14 mouse cellular contexts compared by ENCODE assay signal in the genomic region with DNA sequence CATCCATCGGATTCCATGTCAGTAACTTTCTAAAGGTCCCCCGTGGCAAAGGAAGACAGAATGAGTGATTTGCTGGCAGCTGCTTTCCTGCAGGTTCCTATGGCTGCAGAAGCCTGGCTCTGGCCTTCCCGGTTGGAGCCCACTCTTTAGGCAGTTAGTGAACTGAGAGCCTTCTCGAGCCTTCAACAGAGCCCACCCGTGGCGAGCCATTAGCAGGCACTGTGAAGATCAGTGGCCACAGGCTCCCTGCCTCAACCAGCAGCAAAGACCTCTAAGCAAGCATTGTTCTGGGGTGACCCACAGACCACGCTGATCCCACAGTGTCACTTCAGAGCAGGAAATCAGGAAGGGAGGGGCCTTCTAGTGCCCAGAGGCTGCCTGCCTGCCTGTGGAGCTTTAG. TPM values are rescaled to one million over a fixed set of nuclear protein-coding genes. Genes with fewer than 3 reads are reported as not detected.
A peak's percentile ranks its signal among the peaks of the same experiment; 100 is the strongest.
DNase-seq lines count a peak whose midpoint lies in the region; ATAC-seq lines count a peak whose summit lies in the region.
"Had no signal": no experiment of that assay in that cellular context is flagged by ENCODE, and none has a peak within 500 bp of the region (broad histone marks: within the 10 kb centered on the region; RNA-seq: fewer than 3 reads in every experiment).

No protein-coding gene starts in this region.

- no peaks in the 10 kb centered on the region for H3K36me3 ChIP-seq in forebrain, embryonic 11.5 days (ENCODE audit: control insufficient read depth, insufficient read depth, low read length)
- H3K36me3 ChIP-seq in forebrain, embryonic 15.5 days, result no peaks in the 10 kb centered on the region
- H3K36me3 ChIP-seq in hindbrain, embryonic 14.5 days (replicated peaks; ENCODE audit: control insufficient read depth, insufficient read depth), result no peaks in the 10 kb centered on the region
- no peaks in the 10 kb centered on the region for H3K36me3 ChIP-seq in midbrain, embryonic 14.5 days (ENCODE audit: control insufficient read depth, insufficient read depth, low read length)

- H3K4me1 ChIP-seq in forebrain, embryonic 11.5 days (replicated peaks; ENCODE audit: control insufficient read depth, insufficient read depth, low read length), result no peaks in the 10 kb centered on the region; the same call in 1 of the 2 replicates
- peaks cover 7% of the 10 kb centered on the region; the same call in 1 of the 2 replicates for H3K4me1 ChIP-seq in forebrain, embryonic 15.5 days
- H3K4me1 ChIP-seq in hindbrain, embryonic 14.5 days (replicated peaks; ENCODE audit: control insufficient read depth, insufficient read depth, low read length), result peaks cover 13% of the 10 kb centered on the region
- H3K4me1 ChIP-seq in midbrain, embryonic 14.5 days (ENCODE audit: control insufficient read depth, insufficient read depth, low read length), result no peaks in the 10 kb centered on the region

- no peak overlapping the region for H3K4me2 ChIP-seq in forebrain, embryonic 11.5 days (ENCODE audit: low read depth, low read length, severe bottlenecking)
- no peak overlapping the region for H3K4me2 ChIP-seq in forebrain, embryonic 15.5 days (replicated peaks)
- H3K4me2 ChIP-seq in hindbrain, embryonic 14.5 days (replicated peaks), result no peak overlapping the region
- H3K4me2 ChIP-seq in midbrain, embryonic 14.5 days (ENCODE audit: low read length), result no peak overlapping the region
- H3K4me2 ChIP-seq: liver, embryonic 11.5 days had no signal

- WGBS in forebrain, embryonic 11.5 days, result 15% methylated on average over 7 of the region's 7 CpGs
- WGBS in forebrain, embryonic 15.5 days, result 16% methylated on average over 7 of the region's 7 CpGs
- WGBS in hindbrain, embryonic 14.5 days, result 10% methylated on average over 7 of the region's 7 CpGs
- 17% methylated on average over 7 of the region's 7 CpGs for WGBS in midbrain, embryonic 14.5 days

- 0 out of 2 replicates have a peak overlapping the region, but pooled peaks have one; percentile 20 for H3K27ac ChIP-seq in forebrain, embryonic 11.5 days (ENCODE audit: low read depth, low read length)
- H3K27ac ChIP-seq in forebrain, embryonic 15.5 days (replicated peaks), result no peak overlapping the region
- H3K27ac ChIP-seq in hindbrain, embryonic 14.5 days, result no peak overlapping the region
- no peak overlapping the region for H3K27ac ChIP-seq in midbrain, embryonic 14.5 days (replicated peaks; ENCODE audit: low read depth, low read length)

- ATAC-seq in forebrain, embryonic 11.5 days (replicated peaks; ENCODE audit: low FRiP score), result peak; percentile 61; the same call in 1 of the 2 replicates
- no peak for ATAC-seq in forebrain, embryonic 15.5 days (replicated peaks)
- 0 out of 2 replicates have a peak, but pooled peaks have one; percentile 20 for ATAC-seq in common myeloid progenitor, adult 5-6 weeks (replicated peaks; ENCODE audit: low read depth, poor library complexity, severe bottlenecking)
- ATAC-seq in hindbrain, embryonic 14.5 days (ENCODE audit: low FRiP score), result peak; percentile 29; the same call in 1 of the 2 replicates
- ATAC-seq in midbrain, embryonic 14.5 days (ENCODE audit: low FRiP score, low TSS enrichment), result no peak

- no peak overlapping the region for H3K4me3 ChIP-seq in forebrain, embryonic 11.5 days (ENCODE audit: low read depth, low read length)
- no peak overlapping the region for H3K4me3 ChIP-seq in forebrain, embryonic 15.5 days
- no peak overlapping the region for H3K4me3 ChIP-seq in hindbrain, embryonic 14.5 days (replicated peaks; ENCODE audit: low read length)
- no peak overlapping the region for H3K4me3 ChIP-seq in midbrain, embryonic 14.5 days (replicated peaks; ENCODE audit: low read depth, low read length)

- DNase-seq in forebrain, embryonic 11.5 days (ENCODE audit: low spot score), result peak; percentile 63
- DNase-seq in hindbrain, embryonic 14.5 days (ENCODE audit: low spot score), result peak; percentile 54
- peak; percentile 53 for DNase-seq in midbrain, embryonic 14.5 days
- no peak for DNase-seq in urinary bladder, adult 18-20 months (ENCODE audit: low spot score in 2 of 2)
- DNase-seq in spleen, postnatal 14 days (ENCODE audit: low spot score in 2 of 2), result no peak
- DNase-seq in kidney, postnatal 14 days, result no peak
- DNase-seq: adrenal gland, postnatal 10 days; cerebellum, adult 2 months; kidney, adult 11 months; lung, postnatal 4 days; thymus, postnatal 4 days had no signal

- no peaks in the 10 kb centered on the region for H3K9me3 ChIP-seq in forebrain, embryonic 11.5 days (ENCODE audit: control insufficient read depth, low read length)
- no peaks in the 10 kb centered on the region for H3K9me3 ChIP-seq in forebrain, embryonic 15.5 days
- no peaks in the 10 kb centered on the region for H3K9me3 ChIP-seq in hindbrain, embryonic 14.5 days (ENCODE audit: control insufficient read depth, low read length)
- H3K9me3 ChIP-seq in midbrain, embryonic 14.5 days (ENCODE audit: control insufficient read depth, low read length), result no peaks in the 10 kb centered on the region

- H3K9ac ChIP-seq in forebrain, embryonic 11.5 days (ENCODE audit: low read length), result no peak overlapping the region
- no peak overlapping the region for H3K9ac ChIP-seq in forebrain, embryonic 15.5 days (replicated peaks)
- H3K9ac ChIP-seq in hindbrain, embryonic 14.5 days, result no peak overlapping the region
- H3K9ac ChIP-seq in midbrain, embryonic 14.5 days (replicated peaks; ENCODE audit: low read length), result no peak overlapping the region

- no peaks in the 10 kb centered on the region for H3K27me3 ChIP-seq in forebrain, embryonic 11.5 days (ENCODE audit: control insufficient read depth, insufficient read depth, low read length)
- H3K27me3 ChIP-seq in forebrain, embryonic 15.5 days, result peaks cover 26% of the 10 kb centered on the region; the same call in 1 of the 2 replicates
- peaks cover 24% of the 10 kb centered on the region for H3K27me3 ChIP-seq in hindbrain, embryonic 14.5 days (ENCODE audit: control insufficient read depth, insufficient read depth, low read length)
- peaks cover 9% of the 10 kb centered on the region for H3K27me3 ChIP-seq in midbrain, embryonic 14.5 days (ENCODE audit: control insufficient read depth, insufficient read depth, low read length)

RNA-seq across cellular contexts. Expression of a gene that starts 13.4 kb away (rescaled TPM):
- polyA plus RNA-seq in forebrain, embryonic 11.5 days (2014; fragmentation: Nextera tagmentation; extraction: Ambion mirVana), result 97.9 and 102 TPM in 2 replicates
- polyA plus RNA-seq in forebrain, embryonic 15.5 days (2015; fragmentation: Nextera tagmentation; extraction: Ambion mirVana), result 30.3 and 36.0 TPM in 2 replicates
- 0.41 and 1.1 TPM in 2 replicates for total RNA-seq in common myeloid progenitor, adult 5-6 weeks (2017)
- polyA plus RNA-seq in hindbrain, embryonic 14.5 days (2014; fragmentation: Nextera tagmentation; extraction: Ambion mirVana), result 125 TPM in 2 replicates
- 90.9 and 93.8 TPM in 2 replicates for polyA plus RNA-seq in midbrain, embryonic 14.5 days (2014; fragmentation: Nextera tagmentation; extraction: Ambion mirVana)

Comparison
In these comparisons a context has a peak if more than half of its experiments do, and no peak if none do; other contexts are left out.
1. ATAC-seq: peak in forebrain, embryonic 11.5 days (single experiment), common myeloid progenitor, adult 5-6 weeks (single experiment) and hindbrain, embryonic 14.5 days (single experiment); none in forebrain, embryonic 15.5 days (single experiment) and midbrain, embryonic 14.5 days (single experiment).
2. DNase-seq: peak in forebrain, embryonic 11.5 days (single experiment), hindbrain, embryonic 14.5 days (single experiment) and midbrain, embryonic 14.5 days (single experiment); none in urinary bladder, adult 18-20 months (0 of 2), spleen, postnatal 14 days (0 of 2) and kidney, postnatal 14 days (single experiment).